Mouse (Mus musculus) heart, postnatal 4 days (tissue): ENCODE results near the gene Trarg1. TPM values are rescaled to one million over a fixed set of nuclear protein-coding genes. Genes with fewer than 3 reads are reported as not detected.

Experiments used
- total RNA-seq, 2 experiments: library from RNA; stranded (reverse); gene quantifications; 2 replicates each; pipeline ENCODE4 v1.2.3; 2021

The Trarg1 gene
- total RNA-seq, 2 experiments from 2014 or later, result 1.5 to 1.7 TPM

Other genes starting within 250 kb of the Trarg1 start
- 10 to 100 TPM; 40.6 to 41.5 TPM for gene Abr, start 57.5 kb upstream of the Trarg1 start, total RNA-seq
- not detected for gene Bhlha9, start 7.3 kb upstream of the Trarg1 start, total RNA-seq
- 10 to 100 TPM; 34.9 to 37.0 TPM for gene Gosr1, start 83.8 kb downstream of the Trarg1 start, total RNA-seq
- gene Cpd, start 167.2 kb downstream of the Trarg1 start, total RNA-seq, result 10 to 100 TPM; 66.0 to 66.4 TPM
- under 1 TPM in 1 of 2 experiments, not detected in 1; 0.59 TPM for gene Tmigd1, start 222.4 kb downstream of the Trarg1 start, total RNA-seq
- 10 to 100 TPM; 66.1 to 74.4 TPM for gene Blmh, start 245.0 kb downstream of the Trarg1 start, total RNA-seq